Mouse (Mus musculus): Measurements from ENCODE around the gene Cideb. TPM values are rescaled to one million over a fixed set of nuclear protein-coding genes. Genes with fewer than 3 reads are reported as not detected.

The Cideb gene
- total and polyA plus RNA-seq, 3 experiments = 0.61 to 2.3 TPM; not detected in 1

DNA sequence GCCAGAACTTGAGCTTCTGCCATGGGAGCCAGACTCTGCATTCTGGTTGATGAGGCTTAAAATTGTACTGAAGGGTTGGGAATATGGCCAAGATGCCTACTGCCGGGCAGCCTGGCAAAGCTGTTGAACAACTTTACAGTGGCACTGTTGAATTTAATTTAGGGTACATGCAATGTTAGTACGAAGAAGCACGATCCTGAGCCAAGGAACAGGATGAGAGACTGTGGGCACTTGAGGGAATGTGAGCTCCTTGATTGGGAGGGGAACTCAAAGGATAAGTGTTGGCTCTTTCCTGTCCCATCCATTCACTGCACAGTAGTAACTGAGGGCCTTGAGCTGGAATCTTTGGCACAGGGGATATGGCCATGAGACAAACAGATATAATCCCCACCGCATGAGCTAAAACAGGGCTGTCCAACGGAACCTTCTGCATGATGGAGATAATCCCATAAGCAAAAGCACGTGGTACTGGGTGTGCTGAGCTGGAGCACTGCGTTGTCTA, 27.7 kb downstream of the Cideb start:
- in situ Hi-C loops (cut with MboI; ENCODE audit: low pct_ligation_motif_present, low pct_unique_long_range_greater_than_20kb, low sequenced_read_pairs) (no loop called here), dilution Hi-C loops (cut with MboI; ENCODE audit: extremely low pct_ligation_motif_present, extremely low pct_unique_long_range_greater_than_20kb, low sequenced_read_pairs) (no loop called here)
- H3K4me3 ChIP-seq (replicated peaks in 1 of 3; ENCODE audit: low read depth in 2 of 3, low read length in 2 of 3, poor library complexity in 1 of 3) = no peak overlapping the region
- no peaks in the 10 kb centered on the region for H3K36me3 ChIP-seq (replicated peaks in 1 of 2; ENCODE audit: control insufficient read depth in 1 of 2, insufficient read depth in 1 of 2, low read length in 1 of 2)
- H3K4me1 ChIP-seq (ENCODE audit: control insufficient read depth in 1 of 2, insufficient read depth in 2 of 2) = peaks cover 0 to 25% of the 10 kb centered on the region in 2 experiments; a peak in 3 of 4 replicates
- H3K9ac ChIP-seq (ENCODE audit: insufficient read depth, low read depth) = no peak overlapping the region
- H3K79me2 ChIP-seq (replicated peaks; ENCODE audit: control insufficient read depth, extremely low read depth, insufficient read depth, poor library complexity, severe bottlenecking) = no peaks in the 10 kb centered on the region
- H3K27me3 ChIP-seq (replicated peaks) = peaks cover 28% of the 10 kb centered on the region
- no peak overlapping the region for H3K4me2 ChIP-seq (ENCODE audit: insufficient read depth, low read depth, poor library complexity, severe bottlenecking)
- H3K9me3 ChIP-seq (replicated peaks; ENCODE audit: low read length) = no peaks in the 10 kb centered on the region
- no peak for DNase-seq (ENCODE audit: extremely low read depth)
- H3K27ac ChIP-seq (ENCODE audit: insufficient read depth, low read depth) = no peak overlapping the region
- TF ChIP-seq ZMIZ1 (IDR thresholded peaks at IDR 0.05; ENCODE audit: low read depth, low read length) (no peak), ETS1 (conservative IDR thresholded peaks at IDR 0.05; ENCODE audit: low read depth, low read length) (no peak)

DNA sequence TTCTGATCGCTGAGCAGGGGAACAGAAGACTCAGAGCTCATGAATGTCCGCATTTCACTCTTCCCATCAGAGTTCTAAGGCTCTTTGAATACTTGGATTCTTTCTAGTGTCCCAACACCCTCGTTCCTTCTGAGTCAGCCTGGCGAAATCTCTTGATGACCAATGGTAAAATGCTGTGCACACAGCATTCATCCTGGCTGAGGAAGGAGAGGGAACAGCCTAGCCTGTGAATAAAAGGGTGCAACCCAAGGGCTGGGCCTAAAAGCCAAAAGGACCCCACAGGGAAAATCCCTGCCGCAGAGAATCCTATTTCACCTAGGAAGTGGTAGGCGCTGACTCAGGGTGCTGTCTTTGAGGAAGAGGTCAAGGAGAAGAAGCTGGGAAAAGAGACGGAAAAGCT, 28.1 kb downstream of the Cideb start:
- Histone ChIP-seq H3K4me1 (ENCODE audit: control insufficient read depth in 1 of 2, insufficient read depth in 2 of 2) (peaks cover 2 to 26% of the 10 kb centered on the region in 2 experiments; a peak in 3 of 4 replicates), H3K36me3 (replicated peaks in 1 of 2; ENCODE audit: control insufficient read depth in 1 of 2, insufficient read depth in 1 of 2, low read length in 1 of 2) (no peaks in the 10 kb centered on the region), H3K9me3 (replicated peaks; ENCODE audit: low read length) (no peaks in the 10 kb centered on the region), H3K27ac (ENCODE audit: insufficient read depth, low read depth) (no peak overlapping the region), H3K27me3 (replicated peaks) (peaks cover 32% of the 10 kb centered on the region), H3K9ac (ENCODE audit: insufficient read depth, low read depth) (no peak overlapping the region), H3K4me2 (ENCODE audit: insufficient read depth, low read depth, poor library complexity, severe bottlenecking) (no peak overlapping the region), H3K79me2 (replicated peaks; ENCODE audit: control insufficient read depth, extremely low read depth, insufficient read depth, poor library complexity, severe bottlenecking) (no peaks in the 10 kb centered on the region), H3K4me3 (replicated peaks in 1 of 3; ENCODE audit: low read depth in 2 of 3, low read length in 2 of 3, poor library complexity in 1 of 3) (no peak overlapping the region)
- DNase-seq (ENCODE audit: extremely low read depth) = no peak
- dilution Hi-C loops (cut with MboI; ENCODE audit: extremely low pct_ligation_motif_present, extremely low pct_unique_long_range_greater_than_20kb, low sequenced_read_pairs) = no loop called here
- TF ChIP-seq CTCF (conservative IDR thresholded peaks at IDR 0.05 in 1 of 2, IDR thresholded peaks at IDR 0.05 in 1 of 2; ENCODE audit: low read depth in 2 of 2, low read length in 2 of 2) = no peak
- TF ChIP-seq MEF2A (IDR thresholded peaks at IDR 0.05; ENCODE audit: borderline replicate concordance, low read depth, low read length) = no peak
- TF ChIP-seq SIN3A (IDR thresholded peaks at IDR 0.05; ENCODE audit: low read length) = no peak
- TF ChIP-seq SMC3 (IDR thresholded peaks at IDR 0.05; ENCODE audit: low read depth, low read length) = no peak
- no peak for TF ChIP-seq BHLHE40 (IDR thresholded peaks at IDR 0.05; ENCODE audit: low read depth, low read length)
- TF ChIP-seq MAZ (IDR thresholded peaks at IDR 0.05; ENCODE audit: low read depth, low read length) = no peak
- TF ChIP-seq ZKSCAN1 (IDR thresholded peaks at IDR 0.05; ENCODE audit: borderline replicate concordance, low read depth, low read length) = no peak
- no peak for TF ChIP-seq HCFC1 (IDR thresholded peaks at IDR 0.05; ENCODE audit: low read depth, low read length)
- no peak for TF ChIP-seq MAX (IDR thresholded peaks at IDR 0.05; ENCODE audit: low read length)
- no peak for TF ChIP-seq JUND (conservative IDR thresholded peaks at IDR 0.05; ENCODE audit: low read depth, low read length)
- TF ChIP-seq ZC3H11A (IDR thresholded peaks at IDR 0.05; ENCODE audit: low read depth, low read length) = no peak
- TF ChIP-seq RAD21 (IDR thresholded peaks at IDR 0.05; ENCODE audit: low read depth, low read length) = no peak
- TF ChIP-seq GABPA (IDR thresholded peaks at IDR 0.05; ENCODE audit: insufficient replicate concordance, low read depth, low read length) = no peak
- no peak for TF ChIP-seq UBTF (IDR thresholded peaks at IDR 0.05; ENCODE audit: low read depth, low read length)
- no peak for TF ChIP-seq MXI1 (IDR thresholded peaks at IDR 0.05; ENCODE audit: low read depth, low read length)
- TF ChIP-seq RCOR1 (conservative IDR thresholded peaks at IDR 0.05; ENCODE audit: low read depth, low read length) = no peak
- no peak for TF ChIP-seq E2F4 (IDR thresholded peaks at IDR 0.05; ENCODE audit: insufficient replicate concordance, low read depth, low read length)
- TF ChIP-seq MAFK (IDR thresholded peaks at IDR 0.05; ENCODE audit: insufficient replicate concordance, low read length) = no peak
- no peak for TF ChIP-seq POLR2AphosphoS2 (IDR thresholded peaks at IDR 0.05; ENCODE audit: low read depth, low read length)
- TF ChIP-seq ETS1 (conservative IDR thresholded peaks at IDR 0.05; ENCODE audit: low read depth, low read length) = no peak
- in situ Hi-C loops (cut with MboI; ENCODE audit: low pct_ligation_motif_present, low pct_unique_long_range_greater_than_20kb, low sequenced_read_pairs) = no loop called here
